Mouse (Mus musculus): ENCODE data around the gene Ube2r2.

DNA sequence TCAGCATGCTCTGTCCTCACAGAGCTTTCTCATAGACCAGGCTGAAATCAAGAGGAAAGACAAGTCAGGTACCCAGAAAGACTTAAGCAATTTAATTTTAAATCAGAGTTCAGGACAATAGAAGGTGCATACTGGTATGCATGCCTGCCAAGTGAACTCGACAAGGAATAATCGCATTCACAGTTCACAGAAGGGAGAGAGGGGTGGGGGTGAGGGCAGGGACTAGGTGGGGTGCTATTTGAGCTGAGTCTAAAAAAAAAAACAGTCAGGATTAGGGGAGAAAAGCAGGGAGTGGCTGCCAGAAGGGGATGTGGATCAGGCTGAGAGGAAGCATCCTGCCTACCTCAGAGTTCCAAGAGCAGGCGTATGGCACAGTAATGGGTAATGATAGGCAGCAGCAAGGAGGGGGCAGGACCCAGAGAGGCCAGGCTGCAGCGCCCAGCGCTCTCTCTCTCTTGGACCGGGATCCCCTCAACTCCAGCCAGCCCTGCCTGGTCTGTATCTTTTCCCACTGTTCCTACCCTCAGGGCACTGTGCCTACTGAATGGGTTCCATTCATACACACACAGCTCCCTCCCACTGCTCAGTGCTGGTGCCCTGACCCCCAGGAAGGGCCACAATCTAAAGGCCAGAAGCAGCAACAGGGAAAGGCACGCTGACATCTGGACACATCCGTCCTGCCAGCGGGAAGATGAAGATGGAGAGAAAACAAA lies 21.0 kb upstream of the Ube2r2 start:
- TF ChIP-seq CTCF (IDR thresholded peaks at IDR 0.05; ENCODE audit: insufficient read depth, low read length): no peak
- no peak for TF ChIP-seq POLR2A (IDR thresholded peaks at IDR 0.05; ENCODE audit: borderline replicate concordance, extremely low read depth, low read depth, low read length)
